ENCODE assay signal across 7 mouse cellular contexts in the genomic region with DNA sequence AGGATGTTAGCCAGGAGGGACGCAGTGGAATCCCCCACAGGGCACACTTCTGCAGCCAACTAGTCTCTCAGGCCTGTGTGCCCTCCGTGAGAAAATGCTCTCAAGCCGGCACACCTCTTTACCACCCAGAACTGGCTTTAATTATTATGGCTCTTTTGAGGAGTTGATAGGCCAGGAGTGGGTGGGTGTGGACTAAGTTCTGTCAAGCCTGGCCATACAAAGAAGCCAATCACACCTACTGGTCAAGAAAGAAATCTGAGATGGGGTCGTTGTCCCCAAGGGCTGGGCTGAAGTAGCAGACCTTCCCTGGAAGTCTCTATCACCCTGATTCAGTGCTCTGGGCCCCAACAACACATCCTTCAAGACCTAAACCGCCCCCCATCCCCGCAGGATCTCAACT. TPM values are rescaled to one million over a fixed set of nuclear protein-coding genes. Genes with fewer than 3 reads are reported as not detected.
DNase-seq lines count a peak whose midpoint lies in the region; ATAC-seq lines count a peak whose summit lies in the region.

No protein-coding gene starts in this region.

- H3K4me2 ChIP-seq in lung, embryonic 16.5 days (ENCODE audit: low read depth, low read length): peak overlapping the region; percentile 91
- H3K4me2 ChIP-seq in forebrain, embryonic 11.5 days (ENCODE audit: low read depth, low read length, severe bottlenecking): peak overlapping the region; percentile 96
- peak overlapping the region; percentile 88 for H3K4me2 ChIP-seq in limb, embryonic 13.5 days (replicated peaks)
- peak overlapping the region; percentile 83 for H3K4me2 ChIP-seq in stomach, embryonic 14.5 days (replicated peaks; ENCODE audit: low read depth, low read length)

- H3K27me3 ChIP-seq in lung, embryonic 16.5 days (ENCODE audit: control insufficient read depth, insufficient read depth, low read depth, low read length): no peaks in the 10 kb centered on the region
- no peaks in the 10 kb centered on the region for H3K27me3 ChIP-seq in forebrain, embryonic 11.5 days (ENCODE audit: control insufficient read depth, insufficient read depth, low read length)
- H3K27me3 ChIP-seq in limb, embryonic 13.5 days: no peaks in the 10 kb centered on the region
- no peaks in the 10 kb centered on the region for H3K27me3 ChIP-seq in stomach, embryonic 14.5 days (ENCODE audit: control insufficient read depth, insufficient read depth, low read length)

- H3K36me3 ChIP-seq in lung, embryonic 16.5 days (ENCODE audit: control insufficient read depth, insufficient read depth, low read length): peaks cover 2% of the 10 kb centered on the region
- H3K36me3 ChIP-seq in forebrain, embryonic 11.5 days (ENCODE audit: control insufficient read depth, insufficient read depth, low read length): peaks cover 5% of the 10 kb centered on the region
- peaks cover 24% of the 10 kb centered on the region for H3K36me3 ChIP-seq in limb, embryonic 13.5 days
- H3K36me3 ChIP-seq in stomach, embryonic 14.5 days (ENCODE audit: control insufficient read depth, insufficient read depth, low read length): peaks cover 17% of the 10 kb centered on the region

- peak overlapping the region; percentile 76 for H3K4me3 ChIP-seq in lung, embryonic 16.5 days (ENCODE audit: low read length)
- H3K4me3 ChIP-seq in forebrain, embryonic 11.5 days (ENCODE audit: low read depth, low read length): peak overlapping the region; percentile 56
- peak overlapping the region; percentile 75 for H3K4me3 ChIP-seq in limb, embryonic 13.5 days
- H3K4me3 ChIP-seq in stomach, embryonic 14.5 days (ENCODE audit: low read depth, low read length): peak overlapping the region; percentile 58

- H3K27ac ChIP-seq in lung, embryonic 16.5 days (ENCODE audit: low read length): peak overlapping the region; percentile 97; the same call in 1 of the 2 replicates
- H3K27ac ChIP-seq in forebrain, embryonic 11.5 days (ENCODE audit: low read depth, low read length): peak overlapping the region; percentile 92; the same call in 1 of the 2 replicates
- H3K27ac ChIP-seq in limb, embryonic 13.5 days: peak overlapping the region; percentile 95
- H3K27ac ChIP-seq in stomach, embryonic 14.5 days (ENCODE audit: low read length): peak overlapping the region; percentile 93; the same call in 1 of the 2 replicates

- WGBS in lung, embryonic 16.5 days: 9% methylated on average over 6 of the region's 6 CpGs
- 20% methylated on average over 6 of the region's 6 CpGs for WGBS in forebrain, embryonic 11.5 days
- WGBS in limb, embryonic 13.5 days: 7% methylated on average over 6 of the region's 6 CpGs
- 13% methylated on average over 6 of the region's 6 CpGs for WGBS in stomach, embryonic 14.5 days

- no peaks in the 10 kb centered on the region for H3K9me3 ChIP-seq in lung, embryonic 16.5 days (ENCODE audit: control insufficient read depth, low read length)
- no peaks in the 10 kb centered on the region for H3K9me3 ChIP-seq in forebrain, embryonic 11.5 days (ENCODE audit: control insufficient read depth, low read length)
- no peaks in the 10 kb centered on the region for H3K9me3 ChIP-seq in limb, embryonic 13.5 days
- H3K9me3 ChIP-seq in stomach, embryonic 14.5 days (ENCODE audit: control insufficient read depth, low read depth, low read length): no peaks in the 10 kb centered on the region

- peaks cover 32% of the 10 kb centered on the region for H3K4me1 ChIP-seq in lung, embryonic 16.5 days (replicated peaks; ENCODE audit: control insufficient read depth, insufficient read depth, low read length)
- peaks cover 8% of the 10 kb centered on the region for H3K4me1 ChIP-seq in forebrain, embryonic 11.5 days (replicated peaks; ENCODE audit: control insufficient read depth, insufficient read depth, low read length)
- H3K4me1 ChIP-seq in limb, embryonic 13.5 days: peaks cover 61% of the 10 kb centered on the region
- peaks cover 33% of the 10 kb centered on the region for H3K4me1 ChIP-seq in stomach, embryonic 14.5 days (ENCODE audit: control insufficient read depth, insufficient read depth, low read length)

- no peak for ATAC-seq in lung, embryonic 16.5 days (ENCODE audit: low read depth)
- ATAC-seq in forebrain, embryonic 11.5 days (replicated peaks; ENCODE audit: low FRiP score): no peak
- ATAC-seq in limb, embryonic 13.5 days (ENCODE audit: low FRiP score, low read depth): no peak
- no peak for ATAC-seq in stomach, embryonic 14.5 days (ENCODE audit: insufficient number of reproducible peaks, insufficient read depth, low FRiP score, low read depth)

- DNase-seq in lung, postnatal 36 days: no peak
- no peak for DNase-seq in forebrain, embryonic 11.5 days (ENCODE audit: low spot score)
- DNase-seq in cerebellum, postnatal 25 days: no peak
- DNase-seq in cerebellum, adult 8-10 months: no peak

- peak overlapping the region; percentile 87 for H3K9ac ChIP-seq in lung, embryonic 16.5 days (ENCODE audit: low read length)
- peak overlapping the region; percentile 82 for H3K9ac ChIP-seq in forebrain, embryonic 11.5 days (ENCODE audit: low read length)
- peak overlapping the region; percentile 92 for H3K9ac ChIP-seq in limb, embryonic 13.5 days
- H3K9ac ChIP-seq in stomach, embryonic 14.5 days (replicated peaks; ENCODE audit: low read depth, low read length): peak overlapping the region; percentile 71

RNA-seq across cellular contexts. Expression of a gene that starts 15.4 kb away (rescaled TPM):
- 59.1 and 59.9 TPM in 2 replicates for polyA plus RNA-seq in lung, embryonic 16.5 days (2015; fragmentation: Nextera tagmentation; extraction: Ambion mirVana)
- polyA plus RNA-seq in forebrain, embryonic 11.5 days (2014; fragmentation: Nextera tagmentation; extraction: Ambion mirVana): 210 and 218 TPM in 2 replicates
- 100 and 106 TPM in 2 replicates for polyA plus RNA-seq in limb, embryonic 13.5 days (2015; fragmentation: Nextera tagmentation; extraction: Ambion mirVana)
- polyA plus RNA-seq in stomach, embryonic 14.5 days (2014; fragmentation: Nextera tagmentation; extraction: Ambion mirVana): 111 and 115 TPM in 2 replicates

RNA-seq across cellular contexts. Expression of a gene that starts 51.4 kb away (rescaled TPM):
- polyA plus RNA-seq in lung, embryonic 16.5 days (2015; fragmentation: Nextera tagmentation; extraction: Ambion mirVana): not detected in 2 replicates
- polyA plus RNA-seq in forebrain, embryonic 11.5 days (2014; fragmentation: Nextera tagmentation; extraction: Ambion mirVana): not detected in 2 replicates
- polyA plus RNA-seq in limb, embryonic 13.5 days (2015; fragmentation: Nextera tagmentation; extraction: Ambion mirVana): not detected in 2 replicates
- not detected in 2 replicates for polyA plus RNA-seq in stomach, embryonic 14.5 days (2014; fragmentation: Nextera tagmentation; extraction: Ambion mirVana)
